Mouse (Mus musculus): ENCODE results near the gene As3mt.
A peak's percentile ranks its signal among the peaks of the same experiment; 100 is the strongest.
"Not testable (repeated sequence)": the region's sequence is repeated elsewhere in the genome, so short reads cannot be mapped to it uniquely, and the experiment has no call there.

As3mt gene

DNA sequence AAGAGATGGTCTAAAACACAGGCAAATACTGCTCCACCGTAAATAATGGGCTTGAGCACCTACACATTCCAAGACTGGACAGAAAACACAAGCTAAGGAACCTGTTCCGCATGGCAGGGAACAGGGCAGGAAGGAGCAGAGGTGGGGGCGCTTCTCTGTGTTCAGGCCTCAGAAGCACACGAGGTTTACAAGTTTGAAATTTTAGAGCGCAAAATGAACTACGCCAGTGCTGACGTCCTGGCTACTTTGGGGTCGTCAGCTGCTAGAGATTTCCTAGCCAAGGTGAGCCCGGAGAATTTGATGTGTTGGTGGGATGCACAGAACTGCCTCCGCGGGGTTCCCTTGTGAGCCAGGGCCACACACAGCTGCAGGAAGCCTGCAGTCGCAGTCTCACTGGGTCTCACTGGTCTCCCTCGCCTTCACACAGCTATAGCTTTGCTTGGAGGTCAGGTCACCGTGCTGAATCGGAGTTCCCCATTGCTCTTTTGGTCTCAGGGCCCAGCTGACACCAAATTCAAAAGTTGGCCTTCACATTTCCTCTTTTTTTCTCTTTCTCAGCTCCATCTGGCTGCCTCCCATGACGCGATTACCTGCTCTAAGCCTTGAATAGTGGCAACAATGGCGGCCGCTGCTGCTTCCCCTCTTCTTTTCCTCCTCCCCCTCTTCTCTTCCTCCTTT, 9.3 kb upstream of the As3mt start:
- DNase-seq (ENCODE audit: extremely low read depth, insufficient read length, low spot score): no peak

DNA sequence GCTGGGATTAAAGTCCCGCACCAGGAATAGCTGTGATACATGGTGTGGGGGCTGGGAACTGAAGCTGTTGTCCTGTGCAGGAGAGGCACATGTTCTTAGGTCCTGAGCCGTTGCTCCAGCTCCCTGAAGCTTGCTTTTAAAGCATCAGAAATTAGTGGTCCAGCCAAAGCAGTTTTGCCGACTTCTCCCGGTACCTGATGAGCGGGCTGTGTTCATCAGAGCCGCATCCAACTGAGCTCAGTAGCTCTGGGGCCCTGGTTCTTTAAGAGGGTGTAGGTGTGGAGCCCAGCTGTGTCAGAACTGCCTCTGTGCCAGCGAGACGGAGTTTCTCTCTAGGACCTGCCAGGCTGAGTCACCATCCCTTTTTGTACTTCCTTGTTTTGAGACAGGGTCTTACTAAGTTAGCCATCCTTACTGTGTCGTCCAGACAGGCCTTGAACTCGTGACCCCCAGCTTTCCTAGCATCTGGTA, 8.2 kb upstream of the As3mt start:
- no peak for DNase-seq (ENCODE audit: extremely low read depth, insufficient read length, low spot score)

DNA sequence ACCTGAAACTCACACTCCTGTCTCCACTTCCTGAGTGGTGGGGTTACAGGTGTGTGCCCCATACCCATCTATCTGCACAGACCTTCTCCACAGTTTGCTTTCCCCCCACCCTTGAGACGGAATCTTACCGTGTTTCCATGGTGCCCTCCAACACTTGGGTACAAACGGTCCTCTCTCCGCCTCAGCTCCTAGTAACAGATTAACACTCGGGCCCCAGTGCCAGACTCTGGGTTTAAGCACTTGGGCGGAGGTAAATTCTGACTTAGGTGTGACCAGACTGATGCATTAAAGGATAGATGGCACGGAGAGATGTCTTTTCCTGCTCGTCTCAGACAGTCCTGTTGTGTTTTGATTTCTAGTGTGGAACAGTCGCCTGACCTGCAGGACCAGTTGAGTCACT, 6.1 kb upstream of the As3mt start:
- no peak for DNase-seq (ENCODE audit: extremely low read depth, insufficient read length, low spot score)

DNA sequence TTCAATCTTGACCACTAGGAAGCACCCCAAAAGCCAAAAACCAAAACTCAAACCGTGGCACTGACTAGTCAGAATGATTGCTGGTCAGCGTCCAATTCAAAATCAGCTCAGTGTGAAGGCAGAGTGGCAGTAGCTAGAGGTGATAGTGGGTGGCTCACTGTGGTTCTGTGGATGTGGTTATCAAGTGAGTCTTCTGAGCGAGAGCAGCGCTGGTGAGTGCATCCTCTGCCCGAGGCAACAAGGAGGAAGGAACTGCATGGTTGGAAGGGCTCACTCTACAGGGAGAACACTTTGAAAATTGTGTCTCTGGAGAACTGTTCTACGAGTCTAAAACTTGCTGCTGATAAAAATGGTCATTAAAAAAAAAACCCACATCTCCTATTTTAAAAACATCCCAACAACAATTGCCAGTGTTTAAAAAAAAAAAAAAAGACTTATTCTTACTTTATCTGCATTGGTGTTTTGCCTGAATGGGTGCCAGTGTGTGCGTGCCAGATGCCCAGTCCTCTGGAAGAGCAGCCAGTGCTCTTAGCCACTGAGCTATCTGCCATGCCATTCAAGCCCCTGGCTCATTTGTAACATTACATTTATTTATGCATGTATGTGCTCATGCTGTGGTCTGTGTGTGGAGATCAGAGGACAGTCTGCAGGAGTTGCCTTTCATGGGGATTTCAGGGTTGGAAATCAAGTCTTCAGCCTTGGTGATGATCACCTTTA, 1.3 kb upstream of the As3mt start:
- DNase-seq (ENCODE audit: extremely low read depth, insufficient read length, low spot score): no peak

DNA sequence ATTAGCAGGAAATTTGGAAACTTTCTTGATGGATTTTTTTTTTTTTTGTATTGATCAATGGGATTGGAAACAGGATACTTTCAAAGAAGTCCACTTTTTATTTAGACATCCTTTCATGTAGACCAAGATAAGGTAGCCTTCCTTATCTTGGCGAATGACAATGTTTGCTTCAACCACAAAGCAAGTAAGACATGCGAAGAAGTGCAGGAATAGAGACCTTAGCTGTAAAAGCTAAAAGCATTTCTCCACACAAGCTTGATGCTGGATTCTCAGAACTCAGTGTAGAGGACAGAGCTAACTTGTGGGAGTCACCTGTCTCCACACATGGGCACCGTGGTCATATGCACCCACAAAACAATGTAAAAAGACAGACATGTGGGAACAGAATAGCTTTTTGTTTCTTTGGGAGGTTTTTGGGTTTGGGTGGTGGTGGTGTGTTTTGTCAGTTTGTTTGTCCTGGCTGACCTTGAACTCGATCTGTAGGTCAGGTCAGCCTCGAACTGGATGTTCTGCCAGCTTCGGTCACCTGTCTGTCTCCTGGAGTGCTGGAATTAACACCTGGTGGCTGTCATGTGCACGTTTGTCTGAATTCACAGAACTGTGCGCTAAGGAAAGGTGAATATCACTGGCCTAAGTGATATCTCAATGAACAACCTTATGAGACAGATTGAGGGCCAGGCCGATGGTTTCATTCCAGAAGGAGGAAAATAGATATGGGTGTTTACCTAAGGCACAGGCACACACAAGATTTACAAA, 540 bp upstream of the As3mt start:
- no peak for DNase-seq (ENCODE audit: extremely low read depth, insufficient read length, low spot score)

GRCm38 (mm10) chr19:46710614-46711013, 3.4 kb downstream of the As3mt start:
- DNase-seq (ENCODE audit: extremely low read depth, insufficient read length, low spot score): no peak

- no peak for DNase-seq (ENCODE audit: extremely low read depth, insufficient read length, low spot score)
Observed at GRCm38 (mm10) chr19:46714234-46714633, 7.0 kb downstream of the As3mt start.

DNA sequence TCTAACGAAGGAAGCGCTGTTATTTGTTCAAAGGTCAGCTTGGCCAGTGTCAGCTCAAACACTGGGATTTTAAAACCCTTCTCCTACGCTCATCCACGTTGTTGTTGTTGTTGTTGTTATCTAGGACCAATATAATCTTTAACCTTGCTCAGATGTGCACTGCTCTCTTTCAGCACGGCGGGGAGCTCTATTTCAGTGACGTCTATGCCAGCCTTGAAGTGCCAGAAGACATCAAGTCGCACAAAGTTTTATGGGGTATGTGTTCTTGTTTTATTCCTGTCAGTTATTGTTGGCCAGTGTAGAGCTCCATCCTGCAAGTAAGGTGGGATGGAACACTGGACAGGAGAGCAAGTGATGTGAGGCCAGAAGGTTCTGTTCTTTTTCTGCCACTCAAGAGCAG, 7.8 kb downstream of the As3mt start:
- DNase-seq (ENCODE audit: extremely low read depth, insufficient read length, low spot score): no peak

DNA sequence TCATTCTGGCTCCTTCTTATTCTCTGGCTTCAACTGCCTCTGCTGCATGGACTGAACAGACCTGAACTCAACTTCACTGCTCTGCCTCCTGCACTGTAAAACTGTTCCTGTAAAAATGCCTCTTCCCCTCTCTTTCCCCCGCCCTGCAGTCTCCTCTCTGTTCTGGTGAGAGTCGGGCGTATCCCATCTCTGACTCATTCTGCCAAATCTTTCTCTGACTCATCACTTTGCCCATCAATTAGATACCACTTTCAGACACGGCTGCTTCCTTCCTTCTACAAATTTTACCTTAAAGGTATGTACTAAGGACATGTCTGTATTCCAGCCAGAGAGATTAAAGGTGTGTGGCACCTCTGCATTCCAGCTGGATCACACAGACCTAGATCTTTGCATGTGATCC, 10.9 kb downstream of the As3mt start:
- no peak for DNase-seq (ENCODE audit: extremely low read depth, insufficient read length, low spot score)

DNA sequence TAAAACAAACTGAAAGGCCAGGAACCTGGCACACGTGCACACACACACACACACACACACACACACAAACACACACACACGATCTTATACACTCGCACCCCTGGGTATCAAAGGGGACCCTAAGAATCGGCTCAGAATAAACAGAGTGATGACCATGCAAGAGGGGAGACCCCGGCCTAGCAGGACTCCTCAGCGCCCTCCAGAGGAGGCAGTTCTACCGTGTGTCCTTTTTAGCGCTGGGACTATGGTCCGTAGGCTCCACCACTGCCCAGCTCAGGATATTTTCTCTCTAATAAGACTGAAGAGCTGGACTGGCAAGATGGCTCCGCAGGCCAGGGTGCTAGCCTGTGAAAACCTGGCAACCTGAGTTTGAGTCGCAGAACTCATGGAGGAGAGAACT, 17.2 kb downstream of the As3mt start:
- no peak for DNase-seq (ENCODE audit: extremely low read depth, insufficient read length, low spot score)

DNA sequence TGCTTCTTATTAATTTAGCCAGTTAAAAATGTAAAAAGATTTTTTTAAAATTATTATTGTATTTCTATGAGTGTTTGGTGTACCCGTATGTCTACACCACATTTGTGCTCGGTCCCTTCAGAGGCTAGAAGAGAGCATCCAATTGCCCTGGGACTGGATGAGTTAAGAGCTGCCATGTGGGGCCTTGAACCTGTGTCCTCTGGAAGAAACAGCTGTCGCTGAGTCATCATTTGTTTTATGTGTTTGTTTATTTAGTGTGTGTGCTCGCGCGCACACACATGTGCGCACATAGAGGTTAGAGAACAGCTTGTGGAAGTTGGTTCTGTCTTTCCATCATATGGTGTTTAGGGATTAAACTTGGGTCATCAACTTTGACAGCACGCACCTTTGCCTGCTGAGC, 18.9 kb downstream of the As3mt start:
- DNase-seq (ENCODE audit: extremely low read depth, insufficient read length, low spot score): no peak

DNA sequence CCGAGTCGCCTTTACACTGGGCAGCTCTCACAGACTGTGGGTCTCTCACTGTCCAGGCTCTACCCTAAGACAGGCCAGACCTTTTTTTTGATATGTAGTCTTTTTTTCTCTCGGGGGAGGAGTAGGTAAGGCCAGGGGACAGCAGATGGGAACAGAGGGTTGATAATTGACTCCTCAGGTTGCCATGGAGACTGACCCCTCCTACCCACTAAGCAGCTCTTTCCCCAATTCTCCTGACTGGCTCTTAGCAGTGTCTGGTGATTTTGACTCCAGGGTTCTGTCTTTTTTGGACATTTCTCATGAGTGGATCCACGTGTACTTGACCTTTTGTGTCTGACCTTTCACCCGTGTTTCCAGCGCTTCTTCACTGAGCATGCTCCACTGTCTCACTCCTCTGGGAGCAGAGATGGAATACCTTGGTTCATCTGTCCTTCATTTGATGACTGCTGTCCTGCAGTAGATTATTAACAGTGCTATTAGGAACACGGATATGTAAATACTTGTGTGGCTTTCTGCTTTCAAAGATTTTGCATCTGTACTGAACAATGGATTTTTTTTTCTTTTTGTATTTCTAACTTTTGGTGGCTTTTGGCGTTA, 20.0 kb downstream of the As3mt start:
- no peak for DNase-seq (ENCODE audit: extremely low read depth, insufficient read length, low spot score)

- no peak for DNase-seq (ENCODE audit: extremely low read depth, insufficient read length, low spot score)
Observed at GRCm38 (mm10) chr19:46727945-46728540, 20.8 kb downstream of the As3mt start.

DNA sequence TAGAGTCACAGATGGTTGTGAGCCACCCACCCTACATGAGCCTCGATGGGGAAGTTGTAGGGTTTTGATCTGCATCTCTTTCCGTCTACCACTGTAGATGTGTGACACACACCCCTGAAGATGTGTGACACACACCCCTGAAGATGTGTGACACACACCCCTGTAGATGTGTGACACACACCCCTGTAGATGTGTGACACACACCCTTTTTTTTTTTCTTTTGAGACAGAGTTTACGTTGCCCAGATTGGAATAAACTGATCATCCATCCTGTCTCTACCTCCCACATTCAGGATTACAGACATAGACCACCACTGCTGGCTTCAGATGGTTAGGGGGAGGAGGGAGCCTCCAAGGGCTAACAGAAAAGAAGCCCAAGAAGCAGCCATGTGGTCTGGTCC, 21.7 kb downstream of the As3mt start:
- no peak for DNase-seq (ENCODE audit: extremely low read depth, insufficient read length, low spot score)

DNA sequence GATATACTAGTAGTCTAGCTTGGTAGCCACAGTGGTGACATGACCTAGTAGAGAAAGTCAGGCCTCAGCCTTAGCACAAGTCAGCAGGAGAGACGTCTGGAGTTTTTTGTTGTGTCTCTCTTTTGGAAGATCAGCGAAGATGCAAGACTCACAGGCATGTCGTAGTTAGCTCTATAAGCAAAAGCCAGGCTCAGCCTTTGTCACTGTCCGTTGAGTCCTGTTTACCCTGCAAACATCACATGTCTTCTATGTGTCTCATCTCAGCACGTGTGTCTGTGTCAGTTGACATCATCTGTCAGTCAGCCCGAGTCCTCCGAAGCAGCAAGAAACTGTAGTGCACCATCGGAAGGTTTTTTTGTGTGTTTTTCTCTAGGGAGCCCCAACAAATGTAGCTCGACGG, 24.1 kb downstream of the As3mt start:
- DNase-seq (ENCODE audit: extremely low read depth, insufficient read length, low spot score): no peak

- not testable (repeated sequence) for DNase-seq (ENCODE audit: extremely low read depth, insufficient read length, low spot score)
Observed at GRCm38 (mm10) chr19:46732673-46733072, 25.4 kb downstream of the As3mt start.

DNA sequence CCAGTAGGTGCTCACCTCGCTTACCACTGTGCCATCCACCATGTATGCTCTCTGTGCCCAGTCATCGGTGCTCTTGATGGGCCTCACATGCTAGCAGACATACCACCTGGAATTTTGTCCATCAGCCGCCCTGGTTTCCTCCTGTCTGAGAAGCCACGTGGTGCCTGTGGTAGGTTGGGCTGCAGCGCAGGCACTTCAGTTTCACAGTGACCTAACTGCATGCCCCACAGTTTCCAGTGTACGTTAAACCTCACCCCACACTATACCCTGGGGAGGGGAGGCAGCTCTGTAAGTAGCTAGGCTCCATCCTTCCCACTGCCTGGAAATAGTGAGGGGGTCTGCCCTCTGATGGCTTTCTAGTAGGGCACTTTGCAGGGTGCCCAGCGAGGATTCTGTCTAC, 26.4 kb downstream of the As3mt start:
- DNase-seq (ENCODE audit: extremely low read depth, insufficient read length, low spot score): no peak

- no peak for DNase-seq (ENCODE audit: extremely low read depth, insufficient read length, low spot score)
Observed at GRCm38 (mm10) chr19:46735241-46735640, 28.0 kb downstream of the As3mt start.

- DNase-seq (ENCODE audit: extremely low read depth, insufficient read length, low spot score): no peak
Observed at GRCm38 (mm10) chr19:46737106-46737505, 29.8 kb downstream of the As3mt start.

DNA sequence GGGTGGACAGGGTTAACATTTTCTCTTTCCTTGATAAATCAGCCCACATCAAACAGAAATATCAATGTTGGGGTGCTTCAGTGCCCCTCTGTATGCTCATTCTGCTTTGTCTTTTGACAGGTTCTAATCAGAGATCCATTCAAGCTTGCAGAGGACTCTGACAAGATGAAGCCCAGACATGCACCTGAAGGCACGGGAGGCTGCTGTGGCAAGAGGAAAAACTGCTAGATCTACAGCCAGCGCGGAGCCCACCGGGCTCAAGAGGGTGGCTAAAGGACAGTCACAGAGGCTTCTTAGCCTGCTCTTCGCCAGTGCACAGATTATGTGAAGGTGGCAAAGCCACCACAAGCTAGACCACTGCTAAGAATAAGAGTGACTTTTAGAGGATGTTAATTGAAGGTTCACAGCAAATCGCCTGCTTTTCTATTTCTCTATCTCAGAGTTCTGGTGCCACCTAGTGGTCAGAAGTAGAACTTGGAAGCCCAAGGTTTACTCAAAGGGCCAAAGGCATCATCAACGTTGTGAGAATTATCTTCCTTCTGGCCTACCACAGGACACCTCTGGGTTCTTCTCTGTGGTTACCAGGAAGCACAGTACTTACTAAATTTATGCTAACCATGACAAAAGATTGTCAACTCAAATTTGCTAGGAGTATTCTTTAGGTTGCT, 33.2 kb downstream of the As3mt start:
- peak; percentile 27 for DNase-seq (ENCODE audit: extremely low read depth, insufficient read length, low spot score)
